In the genomic region with DNA sequence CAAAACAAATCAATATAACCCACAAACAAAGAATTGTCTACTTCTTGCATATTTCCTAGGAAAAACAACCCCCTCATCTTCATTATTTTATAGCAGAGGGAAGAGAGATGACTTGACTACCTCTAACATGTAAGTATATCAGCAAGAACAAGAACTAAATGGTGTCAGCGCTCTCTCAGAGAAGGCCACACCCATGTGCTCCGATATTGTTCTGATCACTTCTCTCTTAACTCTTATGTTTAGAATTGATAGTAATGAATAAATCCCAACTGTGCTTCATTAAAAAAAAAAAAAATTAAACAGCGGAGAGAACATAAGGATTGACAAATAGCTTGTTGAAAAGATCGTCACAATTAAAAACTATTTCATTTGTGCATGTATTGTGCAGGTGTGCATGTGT, we compare ENCODE assay signal across 13 mouse cellular contexts. TPM values are rescaled to one million over a fixed set of nuclear protein-coding genes. Genes with fewer than 3 reads are reported as not detected.
DNase-seq lines count a peak whose midpoint lies in the region; ATAC-seq and TF ChIP-seq lines count a peak whose summit lies in the region.
"Had no signal": no experiment of that assay in that cellular context is flagged by ENCODE, and none has a peak within 500 bp of the region (broad histone marks: within the 10 kb centered on the region; RNA-seq: fewer than 3 reads in every experiment).

No protein-coding gene starts in this region.

- H3K27ac ChIP-seq in intestine, embryonic 14.5 days (ENCODE audit: low read depth): peak overlapping the region; percentile 98; the same call in 1 of the 2 replicates
- no peak overlapping the region for H3K27ac ChIP-seq in intestine, embryonic 15.5 days
- H3K27ac ChIP-seq in embryonic facial prominence, embryonic 15.5 days (replicated peaks): peak overlapping the region; percentile 67; the same call in 1 of the 2 replicates
- H3K27ac ChIP-seq in hindbrain, embryonic 15.5 days (replicated peaks): peak overlapping the region; percentile 99
- peak overlapping the region; percentile 100 for H3K27ac ChIP-seq in neural tube, embryonic 13.5 days (replicated peaks)
- no peak overlapping the region for H3K27ac ChIP-seq in thymus, adult 2 months (ENCODE audit: control insufficient read depth, insufficient read depth, low read length)

- DNase-seq in intestine, embryonic 14.5 days (ENCODE audit: low spot score): no peak
- DNase-seq in spleen, postnatal 10 days (ENCODE audit: low spot score in 2 of 2): no peak
- no peak for DNase-seq in left cerebral cortex, postnatal 25 days (ENCODE audit: low spot score in 2 of 2)
- no peak for DNase-seq in thymus, adult 2 months

- no peaks in the 10 kb centered on the region for H3K27me3 ChIP-seq in intestine, embryonic 14.5 days (replicated peaks; ENCODE audit: control insufficient read depth, insufficient read depth, low read length)
- H3K27me3 ChIP-seq in intestine, embryonic 15.5 days (replicated peaks): no peaks in the 10 kb centered on the region
- H3K27me3 ChIP-seq in embryonic facial prominence, embryonic 15.5 days: no peaks in the 10 kb centered on the region
- H3K27me3 ChIP-seq in hindbrain, embryonic 15.5 days: no peaks in the 10 kb centered on the region
- no peaks in the 10 kb centered on the region for H3K27me3 ChIP-seq in neural tube, embryonic 13.5 days
- no peaks in the 10 kb centered on the region for H3K27me3 ChIP-seq in thymus, adult 2 months (ENCODE audit: control insufficient read depth, insufficient read depth, low read length)
- H3K27me3 ChIP-seq: CH12.LX had no signal

- no peak overlapping the region; the same call in 1 of the 2 replicates for H3K9ac ChIP-seq in intestine, embryonic 14.5 days (ENCODE audit: low read length)
- H3K9ac ChIP-seq in intestine, embryonic 15.5 days: no peak overlapping the region
- no peak overlapping the region for H3K9ac ChIP-seq in embryonic facial prominence, embryonic 15.5 days
- peak overlapping the region; percentile 66 for H3K9ac ChIP-seq in hindbrain, embryonic 15.5 days
- H3K9ac ChIP-seq in neural tube, embryonic 13.5 days: peak overlapping the region; percentile 100

- H3K36me3 ChIP-seq in intestine, embryonic 14.5 days (ENCODE audit: control insufficient read depth, insufficient read depth, low read length): no peaks in the 10 kb centered on the region
- H3K36me3 ChIP-seq in intestine, embryonic 15.5 days: no peaks in the 10 kb centered on the region
- H3K36me3 ChIP-seq in embryonic facial prominence, embryonic 15.5 days: 0 out of 2 replicates have a peak, but pooled peaks cover 3% of the 10 kb centered on the region
- H3K36me3 ChIP-seq in hindbrain, embryonic 15.5 days: no peaks in the 10 kb centered on the region
- H3K36me3 ChIP-seq in neural tube, embryonic 13.5 days: peaks cover 5% of the 10 kb centered on the region
- no peaks in the 10 kb centered on the region for H3K36me3 ChIP-seq in thymus, adult 2 months (ENCODE audit: control insufficient read depth, insufficient read depth, low read length)

- WGBS in intestine, embryonic 14.5 days: 84% methylated on average over 4 of the region's 4 CpGs
- WGBS in intestine, embryonic 15.5 days: 83% methylated on average over 4 of the region's 4 CpGs
- WGBS in embryonic facial prominence, embryonic 15.5 days: 70% methylated on average over 4 of the region's 4 CpGs
- WGBS in hindbrain, embryonic 15.5 days: 28% methylated on average over 4 of the region's 4 CpGs
- 34% methylated on average over 4 of the region's 4 CpGs for WGBS in neural tube, embryonic 13.5 days
- WGBS in thymus, adult 2 months: 97% methylated on average over 4 of the region's 4 CpGs

- ATAC-seq in intestine, embryonic 14.5 days (replicated peaks; ENCODE audit: low FRiP score, low TSS enrichment, low read depth): no peak
- ATAC-seq in intestine, embryonic 15.5 days: no peak
- no peak for ATAC-seq in embryonic facial prominence, embryonic 15.5 days (ENCODE audit: insufficient number of reproducible peaks, low FRiP score, low TSS enrichment, low read depth)
- ATAC-seq in hindbrain, embryonic 15.5 days (ENCODE audit: low FRiP score, low read depth): no peak
- no peak for ATAC-seq in neural tube, embryonic 13.5 days (ENCODE audit: low read depth)
- ATAC-seq: intestine, postnatal 0 days had no signal

- intact Hi-C loops in left cerebral cortex, postnatal 25 days (cut with DNase I): no loop called here

- H3K4me2 ChIP-seq in intestine, embryonic 14.5 days (ENCODE audit: low read length): no peak overlapping the region
- H3K4me2 ChIP-seq in intestine, embryonic 15.5 days (replicated peaks): no peak overlapping the region
- H3K4me2 ChIP-seq in embryonic facial prominence, embryonic 15.5 days (replicated peaks): no peak overlapping the region
- peak overlapping the region; percentile 79 for H3K4me2 ChIP-seq in hindbrain, embryonic 15.5 days
- peak overlapping the region; percentile 74 for H3K4me2 ChIP-seq in neural tube, embryonic 13.5 days

- H3K4me3 ChIP-seq in intestine, embryonic 14.5 days (ENCODE audit: low read depth, low read length): no peak overlapping the region
- H3K4me3 ChIP-seq in intestine, embryonic 15.5 days (replicated peaks): no peak overlapping the region
- H3K4me3 ChIP-seq in embryonic facial prominence, embryonic 15.5 days (replicated peaks): no peak overlapping the region
- peak overlapping the region; percentile 79 for H3K4me3 ChIP-seq in hindbrain, embryonic 15.5 days
- H3K4me3 ChIP-seq in neural tube, embryonic 13.5 days: peak overlapping the region; percentile 95
- no peak overlapping the region for H3K4me3 ChIP-seq in thymus, adult 2 months (ENCODE audit: control insufficient read depth, insufficient read depth, low read length)

- no peaks in the 10 kb centered on the region for H3K9me3 ChIP-seq in intestine, embryonic 14.5 days (ENCODE audit: control insufficient read depth, low read length)
- no peaks in the 10 kb centered on the region for H3K9me3 ChIP-seq in intestine, embryonic 15.5 days
- no peaks in the 10 kb centered on the region for H3K9me3 ChIP-seq in embryonic facial prominence, embryonic 15.5 days (replicated peaks)
- H3K9me3 ChIP-seq in hindbrain, embryonic 15.5 days: no peaks in the 10 kb centered on the region
- no peaks in the 10 kb centered on the region for H3K9me3 ChIP-seq in neural tube, embryonic 13.5 days

- no peak for TF ChIP-seq POLR2A in thymus, adult 2 months (IDR thresholded peaks at IDR 0.05; ENCODE audit: control insufficient read depth, extremely low read depth, insufficient read depth, low read length, poor library complexity)

- no peak for TF ChIP-seq CTCF in thymus, adult 2 months (IDR thresholded peaks at IDR 0.05; ENCODE audit: borderline replicate concordance, control insufficient read depth, extremely low read depth, insufficient read depth, low read length, poor library complexity)

- H3K4me1 ChIP-seq in intestine, embryonic 14.5 days (replicated peaks; ENCODE audit: control insufficient read depth, insufficient read depth, low read length): peaks cover 13% of the 10 kb centered on the region; the same call in 1 of the 2 replicates
- H3K4me1 ChIP-seq in intestine, embryonic 15.5 days (replicated peaks): peaks cover 6% of the 10 kb centered on the region
- peaks cover 12% of the 10 kb centered on the region for H3K4me1 ChIP-seq in embryonic facial prominence, embryonic 15.5 days
- peaks cover 10% of the 10 kb centered on the region for H3K4me1 ChIP-seq in hindbrain, embryonic 15.5 days (replicated peaks)
- H3K4me1 ChIP-seq in neural tube, embryonic 13.5 days (replicated peaks): peaks cover 16% of the 10 kb centered on the region
- H3K4me1 ChIP-seq in thymus, adult 2 months (replicated peaks; ENCODE audit: control insufficient read depth, insufficient read depth, low read length): peaks cover 8% of the 10 kb centered on the region

RNA-seq across cellular contexts. Expression of gene Tuba1a, which starts 1.8 kb away (rescaled TPM):
- 1,282 and 1,437 TPM in 2 replicates for polyA plus RNA-seq in intestine, embryonic 14.5 days (2014; fragmentation: Nextera tagmentation; extraction: Ambion mirVana)
- 981 and 999 TPM in 2 replicates for polyA plus RNA-seq in intestine, embryonic 15.5 days (2015; fragmentation: Nextera tagmentation; extraction: Ambion mirVana)
- polyA plus RNA-seq in embryonic facial prominence, embryonic 15.5 days (2015; fragmentation: Nextera tagmentation; extraction: Ambion mirVana): 1,473 and 1,543 TPM in 2 replicates
- polyA plus RNA-seq in hindbrain, embryonic 15.5 days (2015; fragmentation: Nextera tagmentation; extraction: Ambion mirVana): 14,750 and 15,534 TPM in 2 replicates
- polyA plus RNA-seq in neural tube, embryonic 13.5 days (2015; fragmentation: Nextera tagmentation; extraction: Ambion mirVana): 13,124 and 14,228 TPM in 2 replicates
- total RNA-seq in left cerebral cortex, postnatal 25 days (2021): 1,000 to 10,000 TPM; 1,095 to 1,137 TPM
- 373 and 432 TPM in 2 replicates for polyA plus RNA-seq in thymus, adult 2 months (2012; rRNA removed)

RNA-seq across cellular contexts. Expression of gene Gm49450, which starts 2.0 kb away (rescaled TPM):
- polyA plus RNA-seq in intestine, embryonic 14.5 days (2014; fragmentation: Nextera tagmentation; extraction: Ambion mirVana): not detected in 2 replicates
- not detected in 2 replicates for polyA plus RNA-seq in intestine, embryonic 15.5 days (2015; fragmentation: Nextera tagmentation; extraction: Ambion mirVana)
- not detected in 2 replicates for polyA plus RNA-seq in embryonic facial prominence, embryonic 15.5 days (2015; fragmentation: Nextera tagmentation; extraction: Ambion mirVana)
- not detected in 2 replicates for polyA plus RNA-seq in hindbrain, embryonic 15.5 days (2015; fragmentation: Nextera tagmentation; extraction: Ambion mirVana)
- polyA plus RNA-seq in neural tube, embryonic 13.5 days (2015; fragmentation: Nextera tagmentation; extraction: Ambion mirVana): not detected in 2 replicates
- total RNA-seq in left cerebral cortex, postnatal 25 days (2021): not detected
- polyA plus RNA-seq in thymus, adult 2 months (2012; rRNA removed): 82.1 and 153 TPM in 2 replicates
- total RNA-seq: gastrocnemius, postnatal 4 days; layer of hippocampus, postnatal 36 days had no signal
- polyA plus RNA-seq: intestine, postnatal 0 days; liver, embryonic 16.5 days had no signal

RNA-seq across cellular contexts. Expression of gene Tuba1b, which starts 21.0 kb away (rescaled TPM):
- polyA plus RNA-seq in intestine, embryonic 14.5 days (2014; fragmentation: Nextera tagmentation; extraction: Ambion mirVana): 1,667 and 1,776 TPM in 2 replicates
- polyA plus RNA-seq in intestine, embryonic 15.5 days (2015; fragmentation: Nextera tagmentation; extraction: Ambion mirVana): 1,296 and 1,330 TPM in 2 replicates
- 1,427 and 1,514 TPM in 2 replicates for polyA plus RNA-seq in embryonic facial prominence, embryonic 15.5 days (2015; fragmentation: Nextera tagmentation; extraction: Ambion mirVana)
- polyA plus RNA-seq in hindbrain, embryonic 15.5 days (2015; fragmentation: Nextera tagmentation; extraction: Ambion mirVana): 1,411 and 1,419 TPM in 2 replicates
- polyA plus RNA-seq in neural tube, embryonic 13.5 days (2015; fragmentation: Nextera tagmentation; extraction: Ambion mirVana): 1,062 and 1,121 TPM in 2 replicates
- total RNA-seq in left cerebral cortex, postnatal 25 days (2021): 100 to 1,000 TPM; 541 to 580 TPM
- 3,866 and 5,106 TPM in 2 replicates for polyA plus RNA-seq in thymus, adult 2 months (2012; rRNA removed)

RNA-seq across cellular contexts. Expression of gene Lmbr1l, which starts 37.3 kb away (rescaled TPM):
- polyA plus RNA-seq in intestine, embryonic 14.5 days (2014; fragmentation: Nextera tagmentation; extraction: Ambion mirVana): 4.1 and 5.5 TPM in 2 replicates
- 18.6 and 19.0 TPM in 2 replicates for polyA plus RNA-seq in intestine, embryonic 15.5 days (2015; fragmentation: Nextera tagmentation; extraction: Ambion mirVana)
- polyA plus RNA-seq in embryonic facial prominence, embryonic 15.5 days (2015; fragmentation: Nextera tagmentation; extraction: Ambion mirVana): 21.7 and 22.0 TPM in 2 replicates
- polyA plus RNA-seq in hindbrain, embryonic 15.5 days (2015; fragmentation: Nextera tagmentation; extraction: Ambion mirVana): 26.8 and 29.3 TPM in 2 replicates
- 34.9 and 39.0 TPM in 2 replicates for polyA plus RNA-seq in neural tube, embryonic 13.5 days (2015; fragmentation: Nextera tagmentation; extraction: Ambion mirVana)
- 10 to 100 TPM; 13.8 to 18.4 TPM for total RNA-seq in left cerebral cortex, postnatal 25 days (2021)
- 390 and 404 TPM in 2 replicates for polyA plus RNA-seq in thymus, adult 2 months (2012; rRNA removed)

RNA-seq across cellular contexts. Expression of gene Dhh, which starts 57.0 kb away (rescaled TPM):
- 0.62 and 1.0 TPM in 2 replicates for polyA plus RNA-seq in intestine, embryonic 14.5 days (2014; fragmentation: Nextera tagmentation; extraction: Ambion mirVana)
- polyA plus RNA-seq in intestine, embryonic 15.5 days (2015; fragmentation: Nextera tagmentation; extraction: Ambion mirVana): 0.96 and 1.1 TPM in 2 replicates
- polyA plus RNA-seq in embryonic facial prominence, embryonic 15.5 days (2015; fragmentation: Nextera tagmentation; extraction: Ambion mirVana): 1.7 and 2.4 TPM in 2 replicates
- polyA plus RNA-seq in hindbrain, embryonic 15.5 days (2015; fragmentation: Nextera tagmentation; extraction: Ambion mirVana): 1.9 and 2.5 TPM in 2 replicates
- polyA plus RNA-seq in neural tube, embryonic 13.5 days (2015; fragmentation: Nextera tagmentation; extraction: Ambion mirVana): 3.1 and 4.3 TPM in 2 replicates
- total RNA-seq in left cerebral cortex, postnatal 25 days (2021): under 1 TPM; 0.37 to 0.41 TPM
- polyA plus RNA-seq in thymus, adult 2 months (2012; rRNA removed): 1.1 and 2.6 TPM in 2 replicates
- total RNA-seq: CH12.LX had no signal

Comparison
In these comparisons a context has a peak if more than half of its experiments do, and no peak if none do; other contexts are left out.
1. H3K27ac ChIP-seq: peak in intestine, embryonic 14.5 days (single experiment), embryonic facial prominence, embryonic 15.5 days (single experiment), hindbrain, embryonic 15.5 days (single experiment) and neural tube, embryonic 13.5 days (single experiment); none in intestine, embryonic 15.5 days (single experiment) and thymus, adult 2 months (single experiment).
2. H3K4me2 ChIP-seq: peak in hindbrain, embryonic 15.5 days (single experiment) and neural tube, embryonic 13.5 days (single experiment); none in intestine, embryonic 14.5 days (single experiment), intestine, embryonic 15.5 days (single experiment) and embryonic facial prominence, embryonic 15.5 days (single experiment).
3. H3K4me3 ChIP-seq: peak in hindbrain, embryonic 15.5 days (single experiment) and neural tube, embryonic 13.5 days (single experiment); none in intestine, embryonic 14.5 days (single experiment), intestine, embryonic 15.5 days (single experiment), embryonic facial prominence, embryonic 15.5 days (single experiment) and thymus, adult 2 months (single experiment).
4. H3K9ac ChIP-seq: peak in hindbrain, embryonic 15.5 days (single experiment) and neural tube, embryonic 13.5 days (single experiment); none in intestine, embryonic 14.5 days (single experiment), intestine, embryonic 15.5 days (single experiment) and embryonic facial prominence, embryonic 15.5 days (single experiment).
5. RNA of gene Gm49450, which starts 2.0 kb away (polyA plus RNA-seq): 82.1 to 153 TPM in thymus, adult 2 months; not detected in intestine, embryonic 14.5 days, not detected in intestine, embryonic 15.5 days, not detected in embryonic facial prominence, embryonic 15.5 days, not detected in hindbrain, embryonic 15.5 days and not detected in neural tube, embryonic 13.5 days; every median in the first group is over 10 times any median in the second.